Mouse (Mus musculus): ENCODE measurements around the gene Asgr2. TPM values are rescaled to one million over a fixed set of nuclear protein-coding genes. Genes with fewer than 3 reads are reported as not detected.
A peak's percentile ranks its signal among the peaks of the same experiment; 100 is the strongest.
"Not testable (repeated sequence)": the region's sequence is repeated elsewhere in the genome, so short reads cannot be mapped to it uniquely, and the experiment has no call there.

Asgr2 gene
- polyA plus RNA-seq, 1 experiment, result 0.18 TPM

- DNase-seq (ENCODE audit: extremely low spot score in 1 of 2, low spot score in 1 of 2), result no peak
Measured at GRCm38 (mm10) chr11:70080803-70081590, 11.4 kb upstream of the Asgr2 start.

- no peak for DNase-seq (ENCODE audit: extremely low spot score in 1 of 2, low spot score in 1 of 2)
Measured at GRCm38 (mm10) chr11:70084563-70084962, 7.9 kb upstream of the Asgr2 start.

- no peak for DNase-seq (ENCODE audit: extremely low spot score in 1 of 2, low spot score in 1 of 2)
Measured at GRCm38 (mm10) chr11:70097396-70097795, 5.0 kb downstream of the Asgr2 start.

DNA sequence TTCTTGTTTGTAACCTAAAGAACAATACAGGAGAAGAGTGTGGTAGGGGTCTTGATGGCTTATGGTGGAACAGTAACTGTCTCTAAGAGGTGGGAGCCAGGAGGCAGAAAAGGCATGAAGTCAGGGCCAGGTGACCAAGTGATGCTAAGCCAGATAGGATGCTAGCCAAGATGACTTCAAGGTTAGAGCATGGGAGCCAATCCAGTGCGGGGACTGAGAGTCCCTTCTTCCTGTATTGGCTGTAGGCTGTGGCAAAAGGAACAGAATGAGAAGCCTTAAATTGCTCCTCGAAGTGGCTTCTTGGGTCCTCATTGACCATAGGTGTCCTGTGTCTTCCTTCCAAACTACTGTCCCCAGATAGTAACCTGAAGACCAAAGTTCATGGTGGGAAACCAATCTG, 6.7 kb downstream of the Asgr2 start:
- DNase-seq (ENCODE audit: extremely low spot score in 1 of 2, low spot score in 1 of 2), result no peak

DNA sequence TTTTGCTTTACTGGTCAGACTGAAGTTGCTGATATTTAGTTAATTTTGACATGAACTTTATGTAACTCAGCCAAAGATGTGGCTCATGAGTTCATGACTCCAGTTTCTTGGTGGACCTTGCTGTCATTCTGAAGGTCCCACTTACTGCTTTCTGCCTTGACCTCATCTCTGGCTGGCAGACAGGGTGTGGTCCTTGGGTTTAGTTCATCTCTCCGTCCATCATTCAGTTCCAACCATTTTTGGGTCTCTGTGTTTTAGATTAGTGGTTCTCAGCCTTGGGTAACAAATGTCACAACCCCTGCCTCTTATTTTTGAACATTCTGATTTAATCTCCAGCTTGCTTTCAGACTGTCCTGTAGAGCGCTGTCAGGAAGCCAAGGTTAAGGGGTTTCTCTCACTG, 7.4 kb downstream of the Asgr2 start:
- no peak for DNase-seq (ENCODE audit: extremely low spot score in 1 of 2, low spot score in 1 of 2)

DNA sequence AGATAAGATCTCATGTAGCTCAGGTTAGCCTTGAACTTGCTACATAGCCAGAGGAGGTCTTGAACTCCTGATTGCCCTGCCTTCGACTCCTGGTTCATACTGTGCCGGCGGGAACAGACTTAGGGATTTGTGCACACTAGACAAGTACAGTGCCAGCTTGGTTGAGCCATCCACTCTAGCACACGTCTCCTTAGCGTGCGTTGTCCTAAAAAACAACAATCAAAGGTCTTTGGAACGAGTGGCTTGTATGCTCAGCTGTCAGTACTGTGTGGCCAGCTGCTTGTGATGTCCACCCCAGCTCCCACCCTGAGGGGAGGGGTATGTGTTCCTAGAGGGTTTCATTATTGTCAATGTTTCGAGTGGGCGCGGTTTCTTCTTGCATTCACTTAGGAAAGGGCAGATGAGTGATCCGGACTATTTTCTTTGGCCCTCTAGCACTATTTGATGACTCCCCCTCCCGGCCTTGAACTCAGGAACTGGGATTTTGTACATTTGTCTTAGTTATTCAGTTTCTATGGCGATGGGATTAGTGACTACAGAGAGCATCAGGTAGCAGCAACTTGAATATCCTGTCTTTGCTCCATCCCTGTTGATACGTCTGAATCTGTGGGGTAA, 11.4 kb downstream of the Asgr2 start:
- DNase-seq (ENCODE audit: extremely low spot score in 1 of 2, low spot score in 1 of 2), result no peak

- DNase-seq (ENCODE audit: extremely low spot score in 1 of 2, low spot score in 1 of 2), result no peak
Measured at GRCm38 (mm10) chr11:70107085-70107484, 14.6 kb downstream of the Asgr2 start.

DNA sequence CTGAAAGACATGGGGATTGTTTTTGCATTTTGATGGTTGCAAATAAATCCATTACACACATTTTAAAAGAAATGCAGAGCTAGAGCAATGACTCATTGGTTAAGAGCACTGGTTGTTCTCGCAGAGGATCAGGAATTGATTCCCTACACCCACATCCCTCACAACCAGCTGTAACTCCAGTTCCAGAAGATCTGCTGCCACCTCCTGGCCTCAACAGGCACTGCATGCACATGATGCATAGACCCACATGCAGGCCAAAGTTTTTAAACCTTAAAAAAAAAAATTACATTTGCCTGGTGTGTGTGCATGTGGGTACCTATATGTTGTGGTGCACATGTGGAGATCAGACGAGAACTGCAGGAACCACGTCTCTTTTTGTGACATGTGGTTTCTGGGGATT, 17.7 kb downstream of the Asgr2 start:
- peak in 1 of 2 experiments; percentile 32 for DNase-seq (ENCODE audit: extremely low spot score in 1 of 2, low spot score in 1 of 2)

DNA sequence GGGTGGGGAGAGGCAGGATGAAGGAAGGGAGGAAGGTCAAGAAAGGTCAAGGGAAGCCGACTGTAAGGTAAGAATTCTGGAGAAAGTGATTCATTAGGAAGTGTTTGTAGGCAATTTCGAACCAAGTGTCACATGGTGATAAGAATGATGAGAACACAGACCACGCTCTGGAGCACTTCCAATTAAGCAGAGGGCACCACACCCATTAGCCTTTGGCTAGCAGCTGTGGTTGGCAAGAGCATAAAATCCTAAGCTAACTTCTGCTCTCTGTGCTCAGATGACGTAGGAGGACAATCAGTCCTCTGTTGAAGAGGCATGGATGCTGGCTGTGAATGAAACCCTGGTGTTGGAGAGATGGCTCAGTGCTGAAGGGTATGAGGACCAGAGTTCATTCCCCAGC, 22.1 kb downstream of the Asgr2 start:
- DNase-seq (ENCODE audit: extremely low spot score in 1 of 2, low spot score in 1 of 2), result no peak

GRCm38 (mm10) chr11:70115901-70116300, 23.5 kb downstream of the Asgr2 start:
- DNase-seq (ENCODE audit: extremely low spot score in 1 of 2, low spot score in 1 of 2), result no peak

- no peak for DNase-seq (ENCODE audit: extremely low spot score in 1 of 2, low spot score in 1 of 2)
Measured at GRCm38 (mm10) chr11:70129926-70130379, 37.5 kb downstream of the Asgr2 start, which contains the start of gene Mgl2. Gene Mgl2 (plus strand): TSS chr11:70130329.

GRCm38 (mm10) chr11:70135001-70135400, 42.6 kb downstream of the Asgr2 start:
- not testable (repeated sequence) for DNase-seq (ENCODE audit: extremely low spot score in 1 of 2, low spot score in 1 of 2)

DNA sequence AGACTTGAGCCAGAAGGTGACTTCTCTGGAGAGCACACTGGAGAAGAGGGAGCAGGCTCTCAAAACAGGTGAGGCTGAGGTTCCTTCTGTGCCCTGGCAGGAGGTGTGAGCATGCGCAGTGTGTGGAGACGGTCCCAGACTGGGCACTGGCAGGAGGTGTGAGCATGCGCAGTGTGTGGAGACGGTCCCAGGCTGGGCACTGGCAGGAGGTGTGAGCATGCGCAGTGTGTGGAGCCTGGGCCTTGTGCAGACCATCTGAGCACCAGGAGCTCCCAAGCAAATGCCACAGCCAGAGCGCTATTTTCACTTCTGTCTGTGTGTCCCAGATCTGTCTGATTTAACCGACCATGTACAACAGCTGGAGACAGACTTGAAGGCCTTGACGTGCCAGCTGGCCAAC, 43.5 kb downstream of the Asgr2 start:
- not testable (repeated sequence) for DNase-seq (ENCODE audit: extremely low spot score in 1 of 2, low spot score in 1 of 2)

DNA sequence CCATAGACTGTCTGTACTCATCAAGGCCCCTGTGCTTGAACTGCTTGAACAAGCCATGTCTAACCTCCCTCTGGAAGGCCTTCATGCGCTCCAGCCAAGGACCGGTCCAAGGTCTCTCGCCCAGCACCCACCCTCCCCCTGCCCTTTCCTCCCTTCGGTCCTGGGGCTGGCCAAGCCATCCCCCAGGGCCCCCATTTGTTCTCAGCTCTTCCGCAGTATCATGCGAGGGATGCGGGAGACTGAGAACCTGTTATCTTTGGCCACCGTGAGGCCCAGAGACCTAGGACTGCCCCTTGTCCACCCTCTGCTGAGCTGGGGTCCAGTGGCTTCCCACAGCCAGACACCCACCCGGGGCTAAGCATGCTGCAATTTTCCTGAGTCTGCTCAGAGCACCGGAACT, 46.7 kb downstream of the Asgr2 start:
- no peak for DNase-seq (ENCODE audit: extremely low spot score in 1 of 2, low spot score in 1 of 2)

GRCm38 (mm10) chr11:70151072-70151471, 58.6 kb downstream of the Asgr2 start:
- no peak for DNase-seq (ENCODE audit: extremely low spot score in 1 of 2, low spot score in 1 of 2)

Other genes starting within 250 kb of the Asgr2 start
- gene Plscr3, start 246.3 kb upstream of the Asgr2 start, polyA plus RNA-seq (2012; rRNA removed), result 33.6 and 37.6 TPM in 2 replicates
- gene Tnk1, start 233.9 kb upstream of the Asgr2 start, polyA plus RNA-seq (2012; rRNA removed), result 0.14 and 0.17 TPM in 2 replicates
- not detected in 2 replicates for gene Tmem95, start 214.6 kb upstream of the Asgr2 start, polyA plus RNA-seq (2012; rRNA removed)
- 1.6 and 1.8 TPM in 2 replicates for gene Kctd11, start 211.2 kb upstream of the Asgr2 start, polyA plus RNA-seq (2012; rRNA removed)
- 0.24 and 0.27 TPM in 2 replicates for gene Acap1, start 197.1 kb upstream of the Asgr2 start, polyA plus RNA-seq (2012; rRNA removed)
- gene 2810408A11Rik, start 191.7 kb upstream of the Asgr2 start, polyA plus RNA-seq (2012; rRNA removed), result 0.67 and 1.00 TPM in 2 replicates
- 98.0 and 101 TPM in 2 replicates for gene Neurl4, start 191.6 kb upstream of the Asgr2 start, polyA plus RNA-seq (2012; rRNA removed)
- 64.6 and 69.0 TPM in 2 replicates for gene Gps2, start 178.8 kb upstream of the Asgr2 start, polyA plus RNA-seq (2012; rRNA removed)
- gene Eif5a, start 170.7 kb upstream of the Asgr2 start, polyA plus RNA-seq (2012; rRNA removed), result 630 and 714 TPM in 2 replicates
- 20.1 and 20.6 TPM in 2 replicates for gene Ybx2, start 156.8 kb upstream of the Asgr2 start, polyA plus RNA-seq (2012; rRNA removed)
- gene Slc2a4, start 144.5 kb upstream of the Asgr2 start, polyA plus RNA-seq (2012; rRNA removed), result 1.4 and 2.1 TPM in 2 replicates
- gene Cldn7, start 127.9 kb upstream of the Asgr2 start, polyA plus RNA-seq (2012; rRNA removed), result 0.10 and 0.34 TPM in 2 replicates
- gene Ctdnep1, start 111.5 kb upstream of the Asgr2 start, polyA plus RNA-seq (2012; rRNA removed), result 117 and 133 TPM in 2 replicates
- 118 and 119 TPM in 2 replicates for gene Elp5, start 110.1 kb upstream of the Asgr2 start, polyA plus RNA-seq (2012; rRNA removed)
- gene Gabarap, start 101.5 kb upstream of the Asgr2 start, polyA plus RNA-seq (2012; rRNA removed), result 291 and 371 TPM in 2 replicates
- 38.9 and 42.2 TPM in 2 replicates for gene Phf23, start 96.9 kb upstream of the Asgr2 start, polyA plus RNA-seq (2012; rRNA removed)
- 34.9 and 35.3 TPM in 2 replicates for gene Dvl2, start 92.0 kb upstream of the Asgr2 start, polyA plus RNA-seq (2012; rRNA removed)
- gene Acadvl, start 77.2 kb upstream of the Asgr2 start, polyA plus RNA-seq (2012; rRNA removed), result 69.8 and 74.0 TPM in 2 replicates
- 697 and 762 TPM in 2 replicates for gene Dlg4, start 75.7 kb upstream of the Asgr2 start, polyA plus RNA-seq (2012; rRNA removed)
- 2.4 and 3.6 TPM in 2 replicates for gene Asgr1, start 38.6 kb upstream of the Asgr2 start, polyA plus RNA-seq (2012; rRNA removed)
- gene Mgl2, start 37.7 kb downstream of the Asgr2 start, polyA plus RNA-seq (2012; rRNA removed), result 0.42 and 0.92 TPM in 2 replicates
- gene Clec10a, start 63.6 kb downstream of the Asgr2 start, polyA plus RNA-seq (2012; rRNA removed), result 0.90 and 2.4 TPM in 2 replicates
- gene Slc16a11, start 120.1 kb downstream of the Asgr2 start, polyA plus RNA-seq (2012; rRNA removed), result 45.9 and 48.3 TPM in 2 replicates
- 5.5 and 7.7 TPM in 2 replicates for gene Slc16a13, start 128.4 kb downstream of the Asgr2 start, polyA plus RNA-seq (2012; rRNA removed)
- 1.5 and 1.9 TPM in 2 replicates for gene Bcl6b, start 137.2 kb downstream of the Asgr2 start, polyA plus RNA-seq (2012; rRNA removed)
- gene 0610010K14Rik, start 145.3 kb downstream of the Asgr2 start, polyA plus RNA-seq (2012; rRNA removed), result 73.4 and 85.4 TPM in 2 replicates
- 10.7 and 11.8 TPM in 2 replicates for gene Gm21988, start 147.2 kb downstream of the Asgr2 start, polyA plus RNA-seq (2012; rRNA removed)
- gene Rnasek, start 147.2 kb downstream of the Asgr2 start, polyA plus RNA-seq (2012; rRNA removed), result 321 and 335 TPM in 2 replicates
- 3.5 and 4.0 TPM in 2 replicates for gene Alox12, start 162.7 kb downstream of the Asgr2 start, polyA plus RNA-seq (2012; rRNA removed)
- gene Alox12e, start 230.0 kb downstream of the Asgr2 start, polyA plus RNA-seq (2012; rRNA removed), result 0.13 and 0.24 TPM in 2 replicates